Mouse (Mus musculus) liver, embryonic 14.5 days (tissue): Measurements from ENCODE around the gene Bnip3.

ENCODE experiments used
- CTCF ChIP-seq: IDR thresholded peaks from 2 replicates; pipeline ENCODE4 v1.5.1; 2016; ENCODE audit warnings: antibody characterized with exemption, low read depth, control low read depth
- EP300 ChIP-seq: IDR thresholded peaks from 2 replicates; pipeline ENCODE4 v1.6.1; 2016; ENCODE audit warnings: antibody characterized with exemption, low read depth

GRCm38 (mm10) chr7:138848028-138848920 is 61.0 kb downstream of the Bnip3 start:
- no peak for TF ChIP-seq CTCF
- TF ChIP-seq EP300, result no peak
